Mouse (Mus musculus) bone marrow macrophage, adult 2 months (primary cell): Measurements from ENCODE around the gene Pnldc1. TPM values are rescaled to one million over a fixed set of nuclear protein-coding genes. Genes with fewer than 3 reads are reported as not detected.

Source experiments
- H3K27ac ChIP-seq: 2 replicates; pipeline ENCODE4 v1.5.1; 2012; ENCODE audit warnings: low read depth, low read length; ENCODE audit not compliant: insufficient read depth
- H3K4me1 ChIP-seq: 2 replicates; pipeline ENCODE4 v1.6.1; 2012; ENCODE audit warnings: low read length; ENCODE audit not compliant: control insufficient read depth, insufficient read depth
- H3K4me3 ChIP-seq: 2 replicates; pipeline ENCODE4 v1.5.1; 2012; ENCODE audit warnings: mild to moderate bottlenecking, low read length, moderate library complexity; ENCODE audit not compliant: insufficient read depth
- CTCF ChIP-seq: IDR thresholded peaks from 2 replicates; pipeline ENCODE4 v1.5.1; 2012; ENCODE audit warnings: low read depth, mild to moderate bottlenecking, low read length, moderate library complexity
- POLR2A ChIP-seq: IDR thresholded peaks from 2 replicates; pipeline ENCODE4 v1.6.1; 2012; ENCODE audit warnings: mild to moderate bottlenecking, low read depth, low read length, borderline replicate concordance
- polyA plus RNA-seq: library from polyadenylated mRNA; stranded (reverse); fragments of >200 nt; gene quantifications from 2 replicates; pipeline ENCODE4 v1.2.4, GENCODE M21; 2012; ENCODE audit not compliant: missing spikeins, insufficient read depth, insufficient read length

Gene Pnldc1
- polyA plus RNA-seq, 1 experiment = 0.68 TPM

DNA sequence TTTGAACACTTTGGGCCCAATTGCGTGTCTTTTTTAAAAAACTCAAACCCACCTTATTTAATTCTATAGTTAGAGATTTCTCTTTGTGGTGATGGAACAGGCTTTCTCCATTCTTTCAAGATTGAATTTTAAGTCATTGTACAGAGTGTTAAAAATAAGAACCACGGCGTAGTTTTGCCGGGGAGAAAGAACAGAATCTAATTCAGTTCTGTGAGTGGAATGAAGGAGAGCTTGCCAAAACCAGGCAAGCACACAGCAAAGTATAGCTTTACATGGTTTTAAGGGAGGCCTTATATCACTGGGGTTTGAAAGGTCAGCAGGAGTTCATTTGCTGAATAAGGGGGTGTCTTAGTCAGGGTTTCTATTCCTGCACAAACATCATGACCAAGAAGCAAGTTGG, 65.5 kb downstream of the Pnldc1 start:
- no peaks in the 10 kb centered on the region for H3K4me1 ChIP-seq
- no peak overlapping the region for H3K4me3 ChIP-seq
- H3K27ac ChIP-seq = no peak overlapping the region
- no peak for TF ChIP-seq CTCF
- no peak for TF ChIP-seq POLR2A

- Histone ChIP-seq H3K4me3 (no peak overlapping the region), H3K27ac (no peak overlapping the region), H3K4me1 (no peaks in the 10 kb centered on the region)
- TF ChIP-seq POLR2A (no peak), CTCF (no peak)
These were observed 66.2 kb downstream of the Pnldc1 start for GRCm38 (mm10) chr17:12843826-12844225.

DNA sequence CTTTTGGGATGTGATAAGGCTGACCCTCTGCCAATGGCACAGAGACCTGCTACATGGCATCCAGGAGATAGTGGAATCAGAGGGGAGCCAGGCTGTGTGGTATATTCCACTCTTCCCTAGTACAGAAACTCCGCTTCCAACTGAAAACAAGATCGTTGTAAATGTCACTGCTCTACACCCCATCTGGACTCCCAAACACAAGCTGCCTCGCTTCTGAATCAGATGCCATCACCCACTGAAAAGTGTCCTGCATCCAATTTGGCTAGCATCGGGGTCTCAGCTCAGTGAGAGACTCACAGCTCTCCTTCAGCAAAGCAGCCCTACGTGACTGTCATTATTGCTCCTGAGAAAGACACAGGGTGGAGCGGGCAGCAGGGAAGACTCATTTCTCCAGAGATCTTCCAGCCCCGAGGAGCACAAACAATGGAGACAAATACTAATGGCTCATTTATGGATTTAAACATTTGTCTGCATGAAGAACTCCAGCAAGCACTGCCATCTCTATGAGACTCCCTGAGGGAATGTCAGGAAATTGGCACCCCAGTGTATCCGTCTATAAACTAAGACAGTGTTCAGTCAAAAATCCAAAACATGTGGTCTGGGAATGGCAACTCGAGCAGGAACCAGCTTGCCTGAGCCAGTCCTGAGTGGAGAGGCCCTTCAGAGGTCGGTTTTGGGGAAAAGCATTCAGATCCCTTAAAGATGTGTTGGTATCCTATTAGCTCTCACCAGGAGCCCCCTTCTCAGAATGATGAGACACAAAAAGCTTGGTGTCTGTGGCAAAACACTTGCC, 70.4 kb downstream of the Pnldc1 start:
- TF ChIP-seq CTCF (no peak), POLR2A (no peak)
- H3K4me3 ChIP-seq = no peak overlapping the region
- H3K4me1 ChIP-seq = no peaks in the 10 kb centered on the region
- no peak overlapping the region for H3K27ac ChIP-seq

Other genes with a start within 250 kb of the Pnldc1 start
- gene Slc22a1, start 234.4 kb downstream of the Pnldc1 start, polyA plus RNA-seq = not detected in 2 replicates
- gene Igf2r, start 140.6 kb downstream of the Pnldc1 start, polyA plus RNA-seq = 31.0 and 36.5 TPM in 2 replicates
- gene Mas1, start 42.1 kb downstream of the Pnldc1 start, polyA plus RNA-seq = not detected in 2 replicates
- gene Mrgprh, start 34.2 kb downstream of the Pnldc1 start, polyA plus RNA-seq = not detected in 2 replicates
- gene Tcp1, start 5.5 kb upstream of the Pnldc1 start, polyA plus RNA-seq = 124 and 133 TPM in 2 replicates
- 44.7 and 49.5 TPM in 2 replicates for gene Mrpl18, start 6.1 kb upstream of the Pnldc1 start, polyA plus RNA-seq
- gene Acat3, start 30.4 kb upstream of the Pnldc1 start, polyA plus RNA-seq = not detected in 2 replicates
- gene Acat2, start 50.5 kb upstream of the Pnldc1 start, polyA plus RNA-seq = 8.3 and 9.1 TPM in 2 replicates
- gene Wtap, start 83.9 kb upstream of the Pnldc1 start, polyA plus RNA-seq = 87.2 and 104 TPM in 2 replicates
- 92.6 and 97.7 TPM in 2 replicates for gene Sod2, start 96.6 kb upstream of the Pnldc1 start, polyA plus RNA-seq
- not detected in 2 replicates for gene Gpr31b, start 142.1 kb upstream of the Pnldc1 start, polyA plus RNA-seq
- 0.21 TPM in 1 of 2 replicates, not detected in the other for gene Tcp10b, start 150.9 kb upstream of the Pnldc1 start, polyA plus RNA-seq
- gene Unc93a, start 221.6 kb upstream of the Pnldc1 start, polyA plus RNA-seq = not detected in 2 replicates